Mouse (Mus musculus): ENCODE data around the gene Gli1. TPM values are rescaled to one million over a fixed set of nuclear protein-coding genes. Genes with fewer than 3 reads are reported as not detected.

The Gli1 gene
- total and polyA plus RNA-seq, 2 experiments from 2014 or later: 0.59 to 1.1 TPM

- no peak overlapping the region for H3K27ac ChIP-seq (ENCODE audit: low read depth)
- no peak for DNase-seq (ENCODE audit: low spot score)
- TF ChIP-seq EP300 (IDR thresholded peaks at IDR 0.05; ENCODE audit: low read depth) (no peak), CTCF (IDR thresholded peaks at IDR 0.05; ENCODE audit: low read depth) (no peak)
- no peak for ATAC-seq (ENCODE audit: insufficient read depth, low read depth)
- H3K4me3 ChIP-seq (ENCODE audit: low read depth, low read length): no peak overlapping the region
- no peaks in the 10 kb centered on the region for H3K9me3 ChIP-seq (replicated peaks; ENCODE audit: control insufficient read depth, low read length)
- H3K27me3 ChIP-seq (ENCODE audit: control insufficient read depth, insufficient read depth, low read length): no peaks in the 10 kb centered on the region
- H3K9ac ChIP-seq (replicated peaks; ENCODE audit: low read depth, low read length): no peak overlapping the region
- H3K36me3 ChIP-seq (replicated peaks; ENCODE audit: control insufficient read depth, insufficient read depth, low read length): no peaks in the 10 kb centered on the region
- WGBS: 60% methylated on average over 8 of the region's 8 CpGs
- no peak overlapping the region for H3K4me2 ChIP-seq (ENCODE audit: low read depth, low read length)
- H3K4me1 ChIP-seq (ENCODE audit: control insufficient read depth, insufficient read depth): 0 out of 2 replicates have a peak, but pooled peaks cover 7% of the 10 kb centered on the region
Observed at GRCm38 (mm10) chr10:127351719-127352118, 9.9 kb upstream of the Gli1 start.

- Histone ChIP-seq H3K4me1 (ENCODE audit: control insufficient read depth, insufficient read depth) (0 out of 2 replicates have a peak, but pooled peaks cover 7% of the 10 kb centered on the region), H3K9ac (replicated peaks; ENCODE audit: low read depth, low read length) (no peak overlapping the region), H3K9me3 (replicated peaks; ENCODE audit: control insufficient read depth, low read length) (no peaks in the 10 kb centered on the region), H3K4me2 (ENCODE audit: low read depth, low read length) (no peak overlapping the region), H3K36me3 (replicated peaks; ENCODE audit: control insufficient read depth, insufficient read depth, low read length) (no peaks in the 10 kb centered on the region), H3K4me3 (ENCODE audit: low read depth, low read length) (no peak overlapping the region), H3K27ac (ENCODE audit: low read depth) (no peak overlapping the region), H3K27me3 (ENCODE audit: control insufficient read depth, insufficient read depth, low read length) (no peaks in the 10 kb centered on the region)
- TF ChIP-seq CTCF (IDR thresholded peaks at IDR 0.05; ENCODE audit: low read depth) (no peak), EP300 (IDR thresholded peaks at IDR 0.05; ENCODE audit: low read depth) (no peak)
- no peak for DNase-seq (ENCODE audit: low spot score)
- ATAC-seq (ENCODE audit: insufficient read depth, low read depth): no peak
- 76% methylated on average over 8 of the region's 8 CpGs for WGBS
Observed at GRCm38 (mm10) chr10:127351285-127351595, 9.5 kb upstream of the Gli1 start.

- 12% methylated on average over 24 of the region's 24 CpGs for WGBS
- H3K9ac ChIP-seq (replicated peaks; ENCODE audit: low read depth, low read length): peak overlapping the region; percentile 21; the same call in 1 of the 2 replicates
- peak; percentile 58; the same call in 1 of the 2 replicates for ATAC-seq (ENCODE audit: insufficient read depth, low read depth)
Observed at GRCm38 (mm10) chr10:127350594-127351284, 9.0 kb upstream of the Gli1 start.

GRCm38 (mm10) chr10:127349810-127350209 is 8.0 kb upstream of the Gli1 start:
- no peak overlapping the region for H3K4me3 ChIP-seq (ENCODE audit: low read depth, low read length)
- H3K36me3 ChIP-seq (replicated peaks; ENCODE audit: control insufficient read depth, insufficient read depth, low read length): no peaks in the 10 kb centered on the region
- no peaks in the 10 kb centered on the region for H3K27me3 ChIP-seq (ENCODE audit: control insufficient read depth, insufficient read depth, low read length)
- 0 out of 2 replicates have a peak, but pooled peaks cover 7% of the 10 kb centered on the region for H3K4me1 ChIP-seq (ENCODE audit: control insufficient read depth, insufficient read depth)
- ATAC-seq (ENCODE audit: insufficient read depth, low read depth) (no peak), DNase-seq (ENCODE audit: low spot score) (no peak)
- no peaks in the 10 kb centered on the region for H3K9me3 ChIP-seq (replicated peaks; ENCODE audit: control insufficient read depth, low read length)
- no peak overlapping the region for H3K27ac ChIP-seq (ENCODE audit: low read depth)
- no peak overlapping the region for H3K4me2 ChIP-seq (ENCODE audit: low read depth, low read length)
- 71% methylated on average over 8 of the region's 8 CpGs for WGBS
- no peak for TF ChIP-seq EP300 (IDR thresholded peaks at IDR 0.05; ENCODE audit: low read depth)
- TF ChIP-seq CTCF (IDR thresholded peaks at IDR 0.05; ENCODE audit: low read depth): no peak
- H3K9ac ChIP-seq (replicated peaks; ENCODE audit: low read depth, low read length): no peak overlapping the region

More at GRCm38 (mm10) chr10:127350594-127351284, 9.0 kb upstream of the Gli1 start:
- Histone ChIP-seq H3K9me3 (replicated peaks; ENCODE audit: control insufficient read depth, low read length) (no peaks in the 10 kb centered on the region), H3K27ac (ENCODE audit: low read depth) (no peak overlapping the region), H3K4me1 (ENCODE audit: control insufficient read depth, insufficient read depth) (0 out of 2 replicates have a peak, but pooled peaks cover 7% of the 10 kb centered on the region), H3K4me2 (ENCODE audit: low read depth, low read length) (peak overlapping the region; percentile 48), H3K27me3 (ENCODE audit: control insufficient read depth, insufficient read depth, low read length) (no peaks in the 10 kb centered on the region), H3K4me3 (ENCODE audit: low read depth, low read length) (peak overlapping the region; percentile 10; the same call in 1 of the 2 replicates), H3K36me3 (replicated peaks; ENCODE audit: control insufficient read depth, insufficient read depth, low read length) (no peaks in the 10 kb centered on the region)
- TF ChIP-seq CTCF (IDR thresholded peaks at IDR 0.05; ENCODE audit: low read depth): peak; percentile 91
- no peak for TF ChIP-seq EP300 (IDR thresholded peaks at IDR 0.05; ENCODE audit: low read depth)
- peak; percentile 44 for DNase-seq (ENCODE audit: low spot score)

- H3K4me2 ChIP-seq (ENCODE audit: low read depth, low read length): no peak overlapping the region
- DNase-seq (ENCODE audit: low spot score) (no peak), ATAC-seq (ENCODE audit: insufficient read depth, low read depth) (no peak)
- no peaks in the 10 kb centered on the region for H3K36me3 ChIP-seq (replicated peaks; ENCODE audit: control insufficient read depth, insufficient read depth, low read length)
- H3K27ac ChIP-seq (ENCODE audit: low read depth): no peak overlapping the region
- WGBS: 53% methylated on average over 4 of the region's 4 CpGs
- no peaks in the 10 kb centered on the region for H3K4me1 ChIP-seq (ENCODE audit: control insufficient read depth, insufficient read depth)
- H3K9ac ChIP-seq (replicated peaks; ENCODE audit: low read depth, low read length): no peak overlapping the region
- H3K9me3 ChIP-seq (replicated peaks; ENCODE audit: control insufficient read depth, low read length): no peaks in the 10 kb centered on the region
- no peak overlapping the region for H3K4me3 ChIP-seq (ENCODE audit: low read depth, low read length)
- no peak for TF ChIP-seq CTCF (IDR thresholded peaks at IDR 0.05; ENCODE audit: low read depth)
- H3K27me3 ChIP-seq (ENCODE audit: control insufficient read depth, insufficient read depth, low read length): no peaks in the 10 kb centered on the region
Observed at GRCm38 (mm10) chr10:127348957-127349356, 7.2 kb upstream of the Gli1 start.

GRCm38 (mm10) chr10:127346173-127346572 is 4.4 kb upstream of the Gli1 start:
- Histone ChIP-seq H3K4me2 (ENCODE audit: low read depth, low read length) (no peak overlapping the region), H3K4me1 (ENCODE audit: control insufficient read depth, insufficient read depth) (peaks cover 3% of the 10 kb centered on the region; the same call in 1 of the 2 replicates), H3K9me3 (replicated peaks; ENCODE audit: control insufficient read depth, low read length) (no peaks in the 10 kb centered on the region), H3K27ac (ENCODE audit: low read depth) (no peak overlapping the region), H3K27me3 (ENCODE audit: control insufficient read depth, insufficient read depth, low read length) (peaks cover 12% of the 10 kb centered on the region; the same call in 1 of the 2 replicates), H3K36me3 (replicated peaks; ENCODE audit: control insufficient read depth, insufficient read depth, low read length) (no peaks in the 10 kb centered on the region), H3K9ac (replicated peaks; ENCODE audit: low read depth, low read length) (no peak overlapping the region), H3K4me3 (ENCODE audit: low read depth, low read length) (no peak overlapping the region)
- WGBS: 58% methylated on average over 3 of the region's 3 CpGs
- ATAC-seq (ENCODE audit: insufficient read depth, low read depth) (no peak), DNase-seq (ENCODE audit: low spot score) (no peak)
- no peak for TF ChIP-seq EP300 (IDR thresholded peaks at IDR 0.05; ENCODE audit: low read depth)
- no peak for TF ChIP-seq CTCF (IDR thresholded peaks at IDR 0.05; ENCODE audit: low read depth)

Data from heart, postnatal 0 days (tissue).